Mouse (Mus musculus) kidney, postnatal 0 days (tissue): ENCODE data around the gene Eif1b. TPM values are rescaled to one million over a fixed set of nuclear protein-coding genes. Genes with fewer than 3 reads are reported as not detected.
A peak's percentile ranks its signal among the peaks of the same experiment; 100 is the strongest.

Experiments
- ATAC-seq: fragments of 200-750 bp; cut with Nextera tagmentation; replicated peaks from 2 replicates; pipeline ENCODE4 v1.8.0; 2017; ENCODE audit warnings: low read depth, moderate number of reproducible peaks, moderate TSS enrichment, moderate library complexity; ENCODE audit not compliant: low FRiP score
- DNase-seq: peaks from one replicate; pipeline ENCODE4 v3.0.0-alpha.2; 2016; ENCODE audit warnings: low spot score
- H3K27ac ChIP-seq: fragments of 300-500 bp; sonication (generic); 2 replicates; pipeline ENCODE4 v1.5.1; 2014; ENCODE audit warnings: mild to moderate bottlenecking
- H3K27me3 ChIP-seq: fragments of 300-500 bp; sonication (generic); 2 replicates; pipeline ENCODE4 v1.6.1; 2014; ENCODE audit warnings: low read length, mixed read lengths; ENCODE audit not compliant: insufficient read depth
- H3K36me3 ChIP-seq: fragments of 300-500 bp; sonication (generic); 2 replicates; pipeline ENCODE4 v1.6.1; 2014; ENCODE audit warnings: low read length, mixed read lengths; ENCODE audit not compliant: insufficient read depth
- H3K4me1 ChIP-seq: fragments of 300-500 bp; sonication (generic); replicated peaks from 2 replicates; pipeline ENCODE4 v1.6.1; 2014; ENCODE audit warnings: antibody characterized with exemption, low read length, mixed read lengths; ENCODE audit not compliant: insufficient read depth
- H3K4me2 ChIP-seq: fragments of 300-500 bp; sonication (generic); 2 replicates; pipeline ENCODE4 v1.6.1; 2014; ENCODE audit warnings: mild to moderate bottlenecking, low read length, moderate library complexity, mixed read lengths
- H3K4me3 ChIP-seq: fragments of 300-500 bp; sonication (generic); replicated peaks from 2 replicates; pipeline ENCODE4 v1.5.1; 2014; ENCODE audit warnings: low read depth, low read length
- H3K9ac ChIP-seq: fragments of 300-500 bp; sonication (generic); 2 replicates; pipeline ENCODE4 v1.6.1; 2014; ENCODE audit warnings: low read depth, low read length
- H3K9me3 ChIP-seq: fragments of 300-500 bp; sonication (generic); replicated peaks from 2 replicates; pipeline ENCODE4 v1.6.1; 2016; ENCODE audit warnings: low read length, inconsistent platforms, mixed read lengths
- CTCF ChIP-seq: IDR thresholded peaks from 2 replicates; pipeline ENCODE4 v1.5.1; 2016; ENCODE audit warnings: antibody characterized with exemption, low read depth, mild to moderate bottlenecking, moderate library complexity
- WGBS: fragments of 180-500 bp; shearing (Covaris S2); extraction: QIAGEN DNeasy Blood & Tissue Kit; methylation state at CpG from one replicate; pipeline ENCODE4 v1.1.7; 2014; 5-methylcytosine and 5-hydroxymethylcytosine counted together
- polyA plus RNA-seq: library from polyadenylated mRNA; unstranded; fragments of >200 nt; fragmentation: Nextera tagmentation; extraction: Ambion mirVana; gene quantifications from 2 replicates; pipeline ENCODE4 v1.2.1, GENCODE M21; 2015

Eif1b gene
- polyA plus RNA-seq, 1 experiment from 2014 or later, result 161 TPM

- H3K4me3 ChIP-seq, result no peak overlapping the region
- DNase-seq, result peak; percentile 48
- ATAC-seq, result no peak
- no peak overlapping the region for H3K9ac ChIP-seq
- no peaks in the 10 kb centered on the region for H3K4me1 ChIP-seq
- no peak overlapping the region for H3K4me2 ChIP-seq
- WGBS, result 34% methylated on average over 8 of the region's 8 CpGs
- H3K36me3 ChIP-seq, result no peaks in the 10 kb centered on the region
- H3K9me3 ChIP-seq, result no peaks in the 10 kb centered on the region
- H3K27me3 ChIP-seq, result no peaks in the 10 kb centered on the region
- no peak overlapping the region for H3K27ac ChIP-seq
- no peak for TF ChIP-seq CTCF
Measured at GRCm38 (mm10) chr9:120516720-120517119, 24.7 kb downstream of the Eif1b start.

DNA sequence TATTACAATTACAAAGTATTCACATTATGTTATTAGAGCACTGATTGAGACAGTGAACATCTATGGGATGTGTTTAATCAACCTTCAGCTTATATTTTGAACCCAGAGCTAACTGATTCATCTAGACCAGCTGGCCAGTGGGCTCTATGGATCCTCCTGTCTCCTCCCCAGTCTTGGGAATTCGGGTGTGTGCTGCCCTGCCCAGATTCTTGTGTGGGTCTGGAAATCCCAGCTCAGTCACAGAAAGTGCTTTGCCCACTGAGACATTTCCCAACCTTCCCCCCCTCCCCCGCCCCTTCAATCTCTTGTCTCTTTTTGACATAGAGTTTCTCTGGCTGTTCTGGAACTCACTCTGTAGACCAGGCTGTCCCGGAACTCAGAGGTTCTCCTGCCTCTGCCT, 26.9 kb downstream of the Eif1b start:
- TF ChIP-seq CTCF, result no peak
- Histone ChIP-seq H3K27ac (no peak overlapping the region), H3K4me1 (no peaks in the 10 kb centered on the region), H3K27me3 (no peaks in the 10 kb centered on the region), H3K4me3 (no peak overlapping the region), H3K9me3 (no peaks in the 10 kb centered on the region), H3K4me2 (no peak overlapping the region), H3K36me3 (no peaks in the 10 kb centered on the region), H3K9ac (no peak overlapping the region)
- ATAC-seq, result no peak
- 76% methylated on average over 3 of the region's 3 CpGs for WGBS
- no peak for DNase-seq

DNA sequence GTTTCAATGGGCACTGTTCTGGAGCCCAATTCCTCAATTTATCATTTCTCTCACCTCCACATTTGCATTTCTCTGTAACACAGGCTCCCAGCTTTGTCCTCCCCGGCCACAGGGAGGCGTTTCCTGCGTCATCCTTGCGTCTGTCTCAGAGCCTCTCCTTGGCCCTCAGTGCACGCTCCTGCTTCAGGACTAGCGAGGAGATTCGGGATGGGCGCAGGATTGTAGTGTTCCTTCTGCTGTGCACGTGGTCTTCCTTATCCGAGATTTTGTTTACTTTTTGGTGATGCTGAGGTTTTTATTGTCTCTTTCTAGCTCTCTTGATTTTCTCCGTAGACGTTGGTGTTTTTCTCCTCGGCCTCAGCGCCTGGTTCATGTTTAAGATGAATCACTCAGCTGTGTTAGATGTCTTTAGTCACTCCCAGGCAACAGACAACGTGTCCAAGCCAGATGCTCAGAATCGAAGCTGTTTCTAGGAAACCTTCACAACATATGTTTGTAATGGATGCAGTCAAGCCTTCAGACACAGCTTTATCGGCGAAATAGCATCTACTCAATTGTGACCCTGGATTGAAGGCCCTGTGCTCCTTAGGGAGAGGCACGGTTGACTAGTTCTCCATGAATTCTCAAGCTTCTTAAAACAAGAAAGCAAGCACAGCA, 27.6 kb downstream of the Eif1b start:
- Histone ChIP-seq H3K27ac (no peak overlapping the region), H3K9me3 (no peaks in the 10 kb centered on the region), H3K27me3 (no peaks in the 10 kb centered on the region), H3K4me2 (no peak overlapping the region), H3K9ac (no peak overlapping the region), H3K4me1 (no peaks in the 10 kb centered on the region), H3K36me3 (no peaks in the 10 kb centered on the region), H3K4me3 (no peak overlapping the region)
- DNase-seq (no peak), ATAC-seq (no peak)
- 43% methylated on average over 19 of the region's 19 CpGs for WGBS
- peak; percentile 18; the same call in 1 of the 2 replicates for TF ChIP-seq CTCF

- Histone ChIP-seq H3K27me3 (no peaks in the 10 kb centered on the region), H3K36me3 (no peaks in the 10 kb centered on the region), H3K4me2 (no peak overlapping the region), H3K4me1 (no peaks in the 10 kb centered on the region), H3K9me3 (no peaks in the 10 kb centered on the region), H3K4me3 (no peak overlapping the region), H3K27ac (no peak overlapping the region), H3K9ac (no peak overlapping the region)
- ATAC-seq (no peak), DNase-seq (no peak)
- whole genome bisulfite sequencing, result 92% methylated on average over 1 of the region's 1 CpGs
- TF ChIP-seq CTCF, result no peak
Measured at GRCm38 (mm10) chr9:120521161-120521560, 29.1 kb downstream of the Eif1b start.

DNA sequence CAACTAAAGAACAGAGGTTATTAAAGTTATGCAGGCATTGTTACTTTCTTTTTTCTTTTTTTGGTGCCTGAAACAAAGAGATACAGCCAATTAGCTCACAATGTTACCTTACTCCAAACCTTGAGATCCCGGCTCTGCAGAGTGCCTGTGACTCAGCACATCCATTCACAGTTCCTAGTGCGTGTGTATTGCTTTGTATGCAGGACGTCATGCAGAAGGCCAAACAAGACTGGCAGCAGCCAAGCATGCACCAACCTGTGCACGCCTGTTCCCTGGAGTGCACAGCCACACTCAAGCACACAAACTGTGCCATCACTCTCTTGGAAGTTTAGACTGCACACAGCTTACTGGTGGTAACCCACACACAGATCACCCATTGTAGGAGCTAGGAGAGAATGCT, 35.2 kb downstream of the Eif1b start:
- Histone ChIP-seq H3K36me3 (no peaks in the 10 kb centered on the region), H3K4me2 (no peak overlapping the region), H3K9me3 (no peaks in the 10 kb centered on the region), H3K4me1 (no peaks in the 10 kb centered on the region), H3K27ac (no peak overlapping the region), H3K27me3 (no peaks in the 10 kb centered on the region), H3K9ac (no peak overlapping the region), H3K4me3 (no peak overlapping the region)
- no peak for ATAC-seq
- no peak for TF ChIP-seq CTCF
- no peak for DNase-seq
- 80% methylated on average over 4 of the region's 4 CpGs for WGBS

DNA sequence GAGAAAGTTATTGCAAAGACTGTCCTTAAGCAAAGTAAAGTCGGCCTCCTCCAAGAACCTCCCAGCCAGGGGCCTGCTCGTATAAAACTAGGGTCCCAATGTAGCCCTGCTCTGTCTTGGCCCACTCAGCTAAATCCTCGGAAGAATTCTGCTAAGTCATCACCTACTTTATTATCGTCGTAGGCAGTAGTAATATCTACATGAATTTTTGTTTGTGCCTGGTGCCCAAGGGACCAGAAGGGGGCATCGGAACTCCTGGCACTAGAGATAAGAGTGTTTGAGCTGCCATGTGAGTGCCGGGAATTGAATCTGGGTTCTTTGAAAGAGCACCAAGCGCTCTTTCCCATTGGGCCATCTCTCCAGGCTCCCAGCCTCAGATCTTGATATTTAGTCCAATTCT, 35.9 kb downstream of the Eif1b start:
- WGBS, result 93% methylated on average over 8 of the region's 8 CpGs

More for the DNA sequence above, 35.9 kb downstream of the Eif1b start:
- no peak for ATAC-seq
- H3K4me1 ChIP-seq, result no peaks in the 10 kb centered on the region
- H3K4me3 ChIP-seq, result no peak overlapping the region
- H3K36me3 ChIP-seq, result no peaks in the 10 kb centered on the region
- no peak for DNase-seq
- H3K27me3 ChIP-seq, result no peaks in the 10 kb centered on the region
- no peak overlapping the region for H3K4me2 ChIP-seq
- H3K27ac ChIP-seq, result no peak overlapping the region
- H3K9me3 ChIP-seq, result no peaks in the 10 kb centered on the region
- H3K9ac ChIP-seq, result no peak overlapping the region
- no peak for TF ChIP-seq CTCF
